Mouse (Mus musculus) small intestine, adult 2 months (tissue): Measurements from ENCODE around the gene Tmem107. TPM values are rescaled to one million over a fixed set of nuclear protein-coding genes. Genes with fewer than 3 reads are reported as not detected.

Source experiments
- H3K27ac ChIP-seq: fragments of 200-500 bp; 2 replicates; pipeline ENCODE4 v1.5.1; 2012; ENCODE audit warnings: low read depth, low read length, control low read depth, inconsistent platforms; ENCODE audit not compliant: insufficient read depth
- H3K27me3 ChIP-seq: fragments of 200-500 bp; 2 replicates; pipeline ENCODE4 v1.6.1; 2012; ENCODE audit warnings: mild to moderate bottlenecking, moderate library complexity, low read length, inconsistent platforms; ENCODE audit not compliant: control insufficient read depth, insufficient read depth
- H3K36me3 ChIP-seq: fragments of 200-500 bp; 2 replicates; pipeline ENCODE4 v1.6.1; 2012; ENCODE audit warnings: mild to moderate bottlenecking, low read length, control low read depth, inconsistent platforms; ENCODE audit not compliant: control insufficient read depth, insufficient read depth
- H3K4me1 ChIP-seq: fragments of 200-500 bp; 2 replicates; pipeline ENCODE4 v1.6.1; 2012; ENCODE audit warnings: low read length, inconsistent platforms, mixed read lengths; ENCODE audit not compliant: control insufficient read depth, insufficient read depth, insufficient read length
- H3K4me3 ChIP-seq: fragments of 200-500 bp; 2 replicates; pipeline ENCODE4 v1.5.1; 2012; ENCODE audit warnings: low read depth, mild to moderate bottlenecking, control low read depth, inconsistent platforms, low read length, moderate library complexity
- CTCF ChIP-seq: fragments of 200-500 bp; IDR thresholded peaks from 2 replicates; pipeline ENCODE4 v1.5.1; 2012; ENCODE audit warnings: low read depth, mild to moderate bottlenecking, control low read depth, inconsistent platforms, low read length, moderate library complexity, mixed read lengths; ENCODE audit not compliant: insufficient replicate concordance, insufficient read length; ENCODE audit errors: extremely low read depth
- POLR2A ChIP-seq: fragments of 200-500 bp; IDR thresholded peaks from 2 replicates; pipeline ENCODE4 v1.6.1; 2012; ENCODE audit warnings: low read depth, mild to moderate bottlenecking, control low read depth, inconsistent platforms, low read length, moderate library complexity
- WGBS: fragments of 180-500 bp; shearing (Covaris S2); methylation state at CpG from one replicate; pipeline ENCODE4 v1.1.7; 2018; 5-methylcytosine and 5-hydroxymethylcytosine counted together
- polyA plus RNA-seq: library from polyadenylated mRNA; depleted of rRNA; stranded (reverse); fragments of >200 nt; gene quantifications from 2 replicates; pipeline ENCODE4 v1.2.3, GENCODE M21; 2012

Gene Tmem107
- polyA plus RNA-seq, 1 experiment: 12.8 TPM

DNA sequence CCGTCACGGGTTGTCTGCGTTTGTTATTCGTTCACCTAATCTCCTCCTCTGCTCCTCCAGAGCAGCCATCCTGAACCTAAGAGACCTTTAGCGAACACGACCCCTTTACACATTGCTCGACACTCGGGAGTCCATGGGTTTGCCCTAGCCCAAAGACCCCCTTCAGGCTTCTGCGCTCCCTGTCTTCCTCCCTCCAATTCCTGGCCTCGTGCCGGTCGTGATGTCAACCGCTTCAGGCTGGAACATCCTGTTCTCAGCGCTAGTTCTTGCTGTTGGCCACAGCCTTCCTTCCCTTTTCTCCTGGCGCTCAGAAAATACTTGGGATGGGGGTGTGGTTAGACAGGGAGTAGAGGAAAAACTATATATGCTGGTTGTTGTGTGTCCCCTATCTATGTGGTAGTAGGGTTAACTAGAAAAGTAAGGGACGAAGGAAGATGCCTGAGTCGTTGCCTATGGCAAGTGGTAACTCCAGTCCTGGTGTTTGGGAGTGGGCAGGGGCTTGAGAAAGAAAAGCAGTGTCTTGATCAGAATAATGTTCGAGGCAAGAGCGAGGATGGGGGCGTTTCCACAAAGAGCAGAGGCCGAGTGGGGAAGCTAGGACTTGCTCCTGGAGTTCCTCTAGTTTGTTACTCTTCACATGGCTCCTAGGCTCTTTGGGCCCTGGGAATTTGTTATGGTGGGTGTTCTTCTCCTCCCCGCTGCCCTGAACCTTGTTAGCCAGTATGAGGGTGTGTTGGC, 28.7 kb downstream of the Tmem107 start:
- peaks cover 39% of the 10 kb centered on the region for H3K36me3 ChIP-seq
- H3K27ac ChIP-seq: peak overlapping the region; percentile 99
- H3K4me1 ChIP-seq: peaks cover 26% of the 10 kb centered on the region; the same call in 1 of the 2 replicates
- peak overlapping the region; percentile 65 for H3K4me3 ChIP-seq
- TF ChIP-seq CTCF: no peak
- 0 out of 2 replicates have a peak, but pooled peaks have one; percentile 16 for TF ChIP-seq POLR2A
- no peaks in the 10 kb centered on the region for H3K27me3 ChIP-seq
- WGBS: 4% methylated on average over 22 of the region's 22 CpGs

GRCm38 (mm10) chr11:69099915-69100345, 29.3 kb downstream of the Tmem107 start:
- Histone ChIP-seq H3K4me1 (peaks cover 26% of the 10 kb centered on the region; the same call in 1 of the 2 replicates), H3K36me3 (peaks cover 45% of the 10 kb centered on the region), H3K27me3 (no peaks in the 10 kb centered on the region), H3K27ac (peak overlapping the region; percentile 99), H3K4me3 (peak overlapping the region; percentile 65)
- TF ChIP-seq CTCF (no peak), POLR2A (no peak; the same call in 1 of the 2 replicates)
- WGBS: 1% methylated on average over 23 of the region's 23 CpGs

GRCm38 (mm10) chr11:69100639-69101360, 30.2 kb downstream of the Tmem107 start:
- WGBS: 87% methylated on average over 20 of the region's 20 CpGs
- H3K4me1 ChIP-seq: peaks cover 26% of the 10 kb centered on the region; the same call in 1 of the 2 replicates
- H3K36me3 ChIP-seq: peaks cover 53% of the 10 kb centered on the region
- peak overlapping the region; percentile 77; the same call in 1 of the 2 replicates for H3K27ac ChIP-seq
- H3K27me3 ChIP-seq: no peaks in the 10 kb centered on the region
- TF ChIP-seq CTCF: no peak
- TF ChIP-seq POLR2A: no peak
- H3K4me3 ChIP-seq: no peak overlapping the region

DNA sequence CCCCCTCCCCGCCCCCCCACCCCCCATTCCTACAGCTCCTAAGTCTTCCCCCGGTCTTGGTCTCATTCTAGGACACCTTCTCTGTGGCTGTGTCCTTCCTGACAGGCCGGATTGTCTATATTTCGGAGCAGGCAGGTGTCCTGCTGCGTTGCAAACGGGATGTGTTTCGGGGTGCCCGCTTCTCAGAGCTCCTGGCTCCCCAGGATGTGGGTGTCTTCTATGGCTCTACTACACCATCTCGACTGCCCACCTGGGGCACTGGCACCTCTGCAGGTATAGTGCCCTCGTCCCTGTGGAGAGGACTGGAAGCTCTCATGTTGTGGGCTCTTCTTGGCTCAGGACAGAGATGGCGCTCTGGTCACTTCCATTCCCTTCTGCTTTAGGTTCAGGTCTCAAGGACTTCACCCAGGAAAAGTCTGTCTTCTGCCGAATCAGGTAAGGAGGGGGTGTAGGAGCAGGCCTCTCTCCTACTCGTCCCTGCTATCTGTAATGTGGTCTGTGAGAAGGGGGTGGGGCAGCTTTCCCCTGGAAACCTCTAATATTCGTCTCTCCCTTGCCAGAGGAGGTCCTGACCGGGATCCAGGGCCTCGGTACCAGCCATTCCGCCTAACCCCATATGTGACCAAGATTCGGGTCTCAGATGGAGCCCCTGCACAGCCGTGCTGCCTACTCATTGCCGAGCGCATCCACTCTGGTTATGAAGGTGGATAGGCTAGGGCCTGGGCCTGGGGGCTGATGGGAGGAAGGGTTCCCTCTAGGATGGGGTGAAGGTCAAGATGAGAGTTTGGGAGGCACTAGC, 31.2 kb downstream of the Tmem107 start:
- WGBS: 91% methylated on average over 21 of the region's 21 CpGs
- no peak for TF ChIP-seq POLR2A
- TF ChIP-seq CTCF: no peak
- peaks cover 62% of the 10 kb centered on the region for H3K36me3 ChIP-seq
- peaks cover 26% of the 10 kb centered on the region; the same call in 1 of the 2 replicates for H3K4me1 ChIP-seq
- H3K4me3 ChIP-seq: no peak overlapping the region
- no peaks in the 10 kb centered on the region for H3K27me3 ChIP-seq
- H3K27ac ChIP-seq: no peak overlapping the region

DNA sequence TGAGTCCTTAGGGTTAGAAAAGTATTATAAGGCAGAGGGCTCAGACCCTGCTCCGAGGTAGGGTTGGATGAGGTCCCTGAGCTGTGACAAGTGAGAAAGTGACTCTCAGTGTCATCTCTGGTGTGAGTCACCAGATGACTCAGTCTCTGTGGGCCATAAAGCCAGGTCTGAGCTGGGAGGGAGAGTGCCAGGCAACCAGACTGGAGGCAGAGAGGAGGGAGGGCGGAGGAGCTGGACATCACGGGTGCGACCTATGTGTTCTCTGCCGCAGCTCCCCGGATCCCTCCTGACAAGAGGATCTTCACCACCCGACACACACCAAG, 31.8 kb downstream of the Tmem107 start:
- Histone ChIP-seq H3K36me3 (peaks cover 68% of the 10 kb centered on the region), H3K27me3 (no peaks in the 10 kb centered on the region), H3K4me3 (no peak overlapping the region), H3K27ac (no peak overlapping the region), H3K4me1 (peaks cover 23% of the 10 kb centered on the region; the same call in 1 of the 2 replicates)
- WGBS: 83% methylated on average over 7 of the region's 7 CpGs
- no peak for TF ChIP-seq CTCF
- no peak for TF ChIP-seq POLR2A

GRCm38 (mm10) chr11:69103121-69103520, 32.5 kb downstream of the Tmem107 start:
- Histone ChIP-seq H3K36me3 (peaks cover 75% of the 10 kb centered on the region), H3K4me3 (no peak overlapping the region), H3K4me1 (peaks cover 15% of the 10 kb centered on the region; the same call in 1 of the 2 replicates), H3K27ac (no peak overlapping the region), H3K27me3 (no peaks in the 10 kb centered on the region)
- 95% methylated on average over 14 of the region's 14 CpGs for WGBS
- TF ChIP-seq POLR2A (no peak), CTCF (no peak)
